8 mouse cellular contexts compared by ENCODE assay signal in the genomic region with DNA sequence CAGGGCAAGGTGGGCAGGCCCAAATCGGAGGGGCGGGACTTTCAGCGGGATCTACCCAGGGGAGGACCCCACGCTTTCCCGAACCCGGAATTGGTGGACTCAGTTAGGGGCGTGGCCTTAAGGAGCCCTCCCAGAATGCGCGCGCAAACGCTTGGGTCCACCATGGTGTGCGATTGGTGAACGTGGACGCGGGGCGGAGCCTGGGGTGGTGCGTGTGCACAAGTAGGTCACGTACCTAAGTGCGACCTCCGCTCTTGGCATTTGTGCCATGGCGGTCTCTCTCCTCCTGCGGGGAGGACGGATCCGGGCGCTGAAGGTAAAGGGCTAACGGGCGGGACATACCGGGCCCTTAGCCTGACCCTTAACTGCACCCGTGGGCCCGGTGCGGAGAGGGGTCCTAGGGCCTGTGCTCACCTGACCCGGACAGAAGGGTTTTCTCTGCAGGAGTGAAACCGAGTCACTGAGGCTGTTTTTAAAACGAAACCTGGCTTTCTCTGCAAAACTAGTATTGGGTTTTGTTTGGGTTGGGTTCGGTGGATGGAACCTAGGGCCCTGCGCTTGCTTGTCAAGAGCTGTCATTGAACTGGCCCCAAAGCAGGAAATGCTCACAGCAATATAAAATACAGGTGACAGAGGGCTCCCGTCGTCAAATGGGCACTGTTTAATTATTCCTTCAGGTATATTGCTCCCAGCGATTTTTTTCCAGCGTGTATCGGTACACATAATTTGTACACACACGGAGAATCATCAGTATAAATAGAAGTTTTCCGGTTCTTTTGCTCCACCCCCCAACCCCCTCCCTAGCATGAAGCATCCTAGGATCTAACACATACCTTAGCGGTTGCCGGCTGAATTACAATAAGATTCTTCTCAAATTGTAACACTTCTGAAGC. TPM values are rescaled to one million over a fixed set of nuclear protein-coding genes. Genes with fewer than 3 reads are reported as not detected.
DNase-seq lines count a peak whose midpoint lies in the region; ATAC-seq lines count a peak whose summit lies in the region.

A gene (minus strand): TSS at position 35 of the 893 bp plus-strand sequence.
A gene (plus strand): TSS at position 170 of the 893 bp plus-strand sequence.

- H3K9ac ChIP-seq in intestine, embryonic 14.5 days (ENCODE audit: low read length): peak within 1 kb of the TSS; percentile 74

- no peaks in the 10 kb centered on the region for H3K27me3 ChIP-seq in intestine, embryonic 14.5 days (replicated peaks; ENCODE audit: control insufficient read depth, insufficient read depth, low read length)

- H3K9me3 ChIP-seq in intestine, embryonic 14.5 days (ENCODE audit: control insufficient read depth, low read length): no peaks in the 10 kb centered on the region

- peak within 1 kb of the TSS; percentile 76 for H3K4me2 ChIP-seq in intestine, embryonic 14.5 days (ENCODE audit: low read length)

- H3K4me1 ChIP-seq in intestine, embryonic 14.5 days (replicated peaks; ENCODE audit: control insufficient read depth, insufficient read depth, low read length): peaks cover 16% of the 10 kb centered on the region

- peak; percentile 96 to 97 for DNase-seq in adrenal gland, adult 18-20 months (ENCODE audit: low spot score in 2 of 2)
- DNase-seq in embryo, embryonic 11 days: peak; percentile 100
- peak; percentile 98 for DNase-seq in gastrocnemius, postnatal 25 days
- peak; percentile 95 for DNase-seq in intestine, embryonic 14.5 days (ENCODE audit: low spot score)
- peak; percentile 99 for DNase-seq in left cerebral cortex, postnatal 14 days (ENCODE audit: low spot score in 2 of 2)
- peak; percentile 99 for DNase-seq in mesoderm, embryonic 11.5 days (ENCODE audit: low read depth, low spot score)
- DNase-seq in right cerebral cortex, postnatal 36 days (ENCODE audit: low spot score in 2 of 2): peak; percentile 98 to 99
- peak; percentile 98 for DNase-seq in yolk sac, embryonic 10.5 days (ENCODE audit: low spot score)

- peak within 1 kb of the TSS; percentile 81 for H3K27ac ChIP-seq in intestine, embryonic 14.5 days (ENCODE audit: low read depth)

- under 1% methylated on average over 45 of the region's 45 CpGs for WGBS in intestine, embryonic 14.5 days

- peak within 1 kb of the TSS; percentile 92 for H3K4me3 ChIP-seq in intestine, embryonic 14.5 days (ENCODE audit: low read depth, low read length)

- intact Hi-C loops in left cerebral cortex, postnatal 14 days (cut with DNase I): loop anchor here (1.0 to 5.0 kb wide), 2 partner anchors 44 to 137 kb away; a partner anchor contains a TSS

- peak; percentile 97 for ATAC-seq in intestine, embryonic 14.5 days (replicated peaks; ENCODE audit: low FRiP score, low TSS enrichment, low read depth)

- H3K36me3 ChIP-seq in intestine, embryonic 14.5 days (ENCODE audit: control insufficient read depth, insufficient read depth, low read length): peaks cover 23% of the 10 kb centered on the region

RNA-seq across cellular contexts. Expression of the first gene that starts in this region (rescaled TPM):
- total RNA-seq in adrenal gland, adult 18-20 months (2021): 10 to 100 TPM; 17.6 to 18.4 TPM
- total RNA-seq in gastrocnemius, postnatal 25 days (2021): 1 to 10 TPM; 5.1 to 6.7 TPM
- polyA plus RNA-seq in intestine, embryonic 14.5 days (2014; fragmentation: Nextera tagmentation; extraction: Ambion mirVana): 49.1 and 53.1 TPM in 2 replicates
- 10 to 100 TPM; 26.5 to 28.0 TPM for total RNA-seq in left cerebral cortex, postnatal 14 days (2021)

RNA-seq across cellular contexts. Expression of the second gene that starts in this region (rescaled TPM):
- 100 to 1,000 TPM; 450 to 534 TPM for total RNA-seq in adrenal gland, adult 18-20 months (2021)
- 100 to 1,000 TPM; 458 to 461 TPM for total RNA-seq in gastrocnemius, postnatal 25 days (2021)
- 386 and 427 TPM in 2 replicates for polyA plus RNA-seq in intestine, embryonic 14.5 days (2014; fragmentation: Nextera tagmentation; extraction: Ambion mirVana)
- total RNA-seq in left cerebral cortex, postnatal 14 days (2021): 100 to 1,000 TPM; 311 to 320 TPM

Comparison
In these comparisons a context has a peak if more than half of its experiments do, and no peak if none do; other contexts are left out.
1. Peak in every context shown above with its lines: DNase-seq, ATAC-seq, H3K4me3 ChIP-seq and H3K27ac ChIP-seq.